Mouse (Mus musculus): Measurements from ENCODE around the gene Atg10. TPM values are rescaled to one million over a fixed set of nuclear protein-coding genes. Genes with fewer than 3 reads are reported as not detected.

The Atg10 gene
- polyA plus RNA-seq, 1 experiment = 11.1 TPM

GRCm38 (mm10) chr13:91038034-91038433 lies 185.7 kb downstream of the Atg10 start:
- H3K4me3 ChIP-seq (replicated peaks; ENCODE audit: insufficient read depth, low read depth, low read length) = no peak overlapping the region

GRCm38 (mm10) chr13:91037405-91037804 lies 186.4 kb downstream of the Atg10 start:
- H3K27ac ChIP-seq (ENCODE audit: insufficient read depth, low read length) = no peak overlapping the region
- no peak for DNase-seq
- no peaks in the 10 kb centered on the region for H3K4me1 ChIP-seq (ENCODE audit: control insufficient read depth, insufficient read depth, low read length)
- 94% methylated on average over 6 of the region's 6 CpGs for WGBS
- no peaks in the 10 kb centered on the region for H3K27me3 ChIP-seq (ENCODE audit: control insufficient read depth, insufficient read depth, low read length)
- TF ChIP-seq POLR2A (IDR thresholded peaks at IDR 0.05; ENCODE audit: borderline replicate concordance, insufficient read depth, low read length) (no peak), CTCF (IDR thresholded peaks at IDR 0.05; ENCODE audit: borderline replicate concordance, insufficient read depth, low read depth, low read length) (no peak)
- H3K4me3 ChIP-seq (replicated peaks; ENCODE audit: insufficient read depth, low read depth, low read length) = no peak overlapping the region

More at GRCm38 (mm10) chr13:91038034-91038433, 185.7 kb downstream of the Atg10 start:
- DNase-seq = no peak
- WGBS = 95% methylated on average over 3 of the region's 3 CpGs
- no peaks in the 10 kb centered on the region for H3K4me1 ChIP-seq (ENCODE audit: control insufficient read depth, insufficient read depth, low read length)
- TF ChIP-seq CTCF (IDR thresholded peaks at IDR 0.05; ENCODE audit: borderline replicate concordance, insufficient read depth, low read depth, low read length) = no peak
- TF ChIP-seq POLR2A (IDR thresholded peaks at IDR 0.05; ENCODE audit: borderline replicate concordance, insufficient read depth, low read length) = no peak
- H3K27me3 ChIP-seq (ENCODE audit: control insufficient read depth, insufficient read depth, low read length) = no peaks in the 10 kb centered on the region
- no peak overlapping the region for H3K27ac ChIP-seq (ENCODE audit: insufficient read depth, low read length)

GRCm38 (mm10) chr13:91031836-91032235 lies 191.9 kb downstream of the Atg10 start:
- Histone ChIP-seq H3K27me3 (ENCODE audit: control insufficient read depth, insufficient read depth, low read length) (no peaks in the 10 kb centered on the region), H3K4me1 (ENCODE audit: control insufficient read depth, insufficient read depth, low read length) (no peaks in the 10 kb centered on the region), H3K27ac (ENCODE audit: insufficient read depth, low read length) (no peak overlapping the region), H3K4me3 (replicated peaks; ENCODE audit: insufficient read depth, low read depth, low read length) (no peak overlapping the region)
- 80% methylated on average over 2 of the region's 2 CpGs for WGBS
- no peak for TF ChIP-seq CTCF (IDR thresholded peaks at IDR 0.05; ENCODE audit: borderline replicate concordance, insufficient read depth, low read depth, low read length)
- TF ChIP-seq POLR2A (IDR thresholded peaks at IDR 0.05; ENCODE audit: borderline replicate concordance, insufficient read depth, low read length) = no peak
- no peak for DNase-seq

GRCm38 (mm10) chr13:91023447-91023846 lies 200.3 kb downstream of the Atg10 start:
- 92% methylated on average over 9 of the region's 9 CpGs for WGBS

GRCm38 (mm10) chr13:91011851-91012250 lies 211.9 kb downstream of the Atg10 start:
- DNase-seq = no peak
- H3K27me3 ChIP-seq (ENCODE audit: control insufficient read depth, insufficient read depth, low read length) = no peaks in the 10 kb centered on the region
- no peak overlapping the region for H3K4me3 ChIP-seq (replicated peaks; ENCODE audit: insufficient read depth, low read depth, low read length)
- no peak overlapping the region for H3K27ac ChIP-seq (ENCODE audit: insufficient read depth, low read length)
- H3K4me1 ChIP-seq (ENCODE audit: control insufficient read depth, insufficient read depth, low read length) = no peaks in the 10 kb centered on the region
- TF ChIP-seq CTCF (IDR thresholded peaks at IDR 0.05; ENCODE audit: borderline replicate concordance, insufficient read depth, low read depth, low read length) (no peak), POLR2A (IDR thresholded peaks at IDR 0.05; ENCODE audit: borderline replicate concordance, insufficient read depth, low read length) (no peak)
- 25% methylated on average over 3 of the region's 3 CpGs for WGBS

More at GRCm38 (mm10) chr13:91023447-91023846, 200.3 kb downstream of the Atg10 start:
- Histone ChIP-seq H3K27me3 (ENCODE audit: control insufficient read depth, insufficient read depth, low read length) (no peaks in the 10 kb centered on the region), H3K27ac (ENCODE audit: insufficient read depth, low read length) (no peak overlapping the region), H3K4me1 (ENCODE audit: control insufficient read depth, insufficient read depth, low read length) (no peaks in the 10 kb centered on the region), H3K4me3 (replicated peaks; ENCODE audit: insufficient read depth, low read depth, low read length) (no peak overlapping the region)
- DNase-seq = no peak
- TF ChIP-seq CTCF (IDR thresholded peaks at IDR 0.05; ENCODE audit: borderline replicate concordance, insufficient read depth, low read depth, low read length) (no peak), POLR2A (IDR thresholded peaks at IDR 0.05; ENCODE audit: borderline replicate concordance, insufficient read depth, low read length) (no peak)

- no peak for TF ChIP-seq POLR2A (IDR thresholded peaks at IDR 0.05; ENCODE audit: borderline replicate concordance, insufficient read depth, low read length)
- no peak for TF ChIP-seq CTCF (IDR thresholded peaks at IDR 0.05; ENCODE audit: borderline replicate concordance, insufficient read depth, low read depth, low read length)
- no peak for DNase-seq
- WGBS = 97% methylated on average over 2 of the region's 2 CpGs
- Histone ChIP-seq H3K4me3 (replicated peaks; ENCODE audit: insufficient read depth, low read depth, low read length) (no peak overlapping the region), H3K4me1 (ENCODE audit: control insufficient read depth, insufficient read depth, low read length) (no peaks in the 10 kb centered on the region), H3K27ac (ENCODE audit: insufficient read depth, low read length) (no peak overlapping the region), H3K27me3 (ENCODE audit: control insufficient read depth, insufficient read depth, low read length) (no peaks in the 10 kb centered on the region)
Observed at GRCm38 (mm10) chr13:90995034-90995629, 228.6 kb downstream of the Atg10 start.

GRCm38 (mm10) chr13:90993602-90994001 lies 230.2 kb downstream of the Atg10 start:
- H3K27me3 ChIP-seq (ENCODE audit: control insufficient read depth, insufficient read depth, low read length) = no peaks in the 10 kb centered on the region

GRCm38 (mm10) chr13:90992948-90993347 lies 230.8 kb downstream of the Atg10 start:
- Histone ChIP-seq H3K4me1 (ENCODE audit: control insufficient read depth, insufficient read depth, low read length) (no peaks in the 10 kb centered on the region), H3K4me3 (replicated peaks; ENCODE audit: insufficient read depth, low read depth, low read length) (no peak overlapping the region), H3K27ac (ENCODE audit: insufficient read depth, low read length) (no peak overlapping the region), H3K27me3 (ENCODE audit: control insufficient read depth, insufficient read depth, low read length) (no peaks in the 10 kb centered on the region)
- DNase-seq = no peak
- WGBS = 91% methylated on average over 5 of the region's 5 CpGs
- TF ChIP-seq CTCF (IDR thresholded peaks at IDR 0.05; ENCODE audit: borderline replicate concordance, insufficient read depth, low read depth, low read length) = no peak

More at GRCm38 (mm10) chr13:90993602-90994001, 230.2 kb downstream of the Atg10 start:
- no peak for DNase-seq
- no peak for TF ChIP-seq CTCF (IDR thresholded peaks at IDR 0.05; ENCODE audit: borderline replicate concordance, insufficient read depth, low read depth, low read length)
- TF ChIP-seq POLR2A (IDR thresholded peaks at IDR 0.05; ENCODE audit: borderline replicate concordance, insufficient read depth, low read length) = no peak
- no peaks in the 10 kb centered on the region for H3K4me1 ChIP-seq (ENCODE audit: control insufficient read depth, insufficient read depth, low read length)
- no peak overlapping the region for H3K27ac ChIP-seq (ENCODE audit: insufficient read depth, low read length)
- WGBS = 80% methylated on average over 13 of the region's 13 CpGs
- no peak overlapping the region for H3K4me3 ChIP-seq (replicated peaks; ENCODE audit: insufficient read depth, low read depth, low read length)

Data from cerebellum, adult 2 months (tissue).